Mouse (Mus musculus): Measurements from ENCODE around the gene Scarb2. TPM values are rescaled to one million over a fixed set of nuclear protein-coding genes. Genes with fewer than 3 reads are reported as not detected.

The Scarb2 gene
- total RNA-seq, 2 experiments from 2014 or later = 88.0 to 93.8 TPM

Small RNA genes lying within 50 kb of the gene (microRNA-seq; reads per million reads assigned to microRNA genes)
- 0 reads per million in 2 experiments for gene Mir6415

Other genes with a start within 250 kb of the Scarb2 start
- 10 to 100 TPM; 35.4 to 36.8 TPM for gene Naaa, start 228.7 kb downstream of the Scarb2 start, total RNA-seq (2021)
- gene Sdad1, start 196.4 kb downstream of the Scarb2 start, total RNA-seq (2021) = 10 to 100 TPM; 21.9 to 22.8 TPM
- gene Cxcl9, start 178.8 kb downstream of the Scarb2 start, total RNA-seq (2021) = not detected
- gene Art3, start 175.0 kb downstream of the Scarb2 start, total RNA-seq (2021) = 1 to 10 TPM; 5.5 to 8.7 TPM
- gene Cxcl10, start 157.9 kb downstream of the Scarb2 start, total RNA-seq (2021) = not detected
- 10 to 100 TPM; 30.2 to 33.8 TPM for gene Nup54, start 71.6 kb downstream of the Scarb2 start, total RNA-seq (2021)
- 1 to 10 TPM in 1 of 2 experiments, not detected in 1; 1.8 TPM for gene Fam47e, start 48.2 kb upstream of the Scarb2 start, total RNA-seq (2021)
- gene Stbd1, start 96.2 kb upstream of the Scarb2 start, total RNA-seq (2021) = 1 to 10 TPM in 1 of 2 experiments, under 1 TPM in 1; 0.88 to 1.4 TPM
- gene Ccdc158, start 168.4 kb upstream of the Scarb2 start, total RNA-seq (2021) = under 1 TPM; 0.33 to 0.88 TPM
- gene Shroom3, start 176.6 kb upstream of the Scarb2 start, total RNA-seq (2021) = 1 to 10 TPM; 2.8 to 3.0 TPM